8 mouse cellular contexts compared by ENCODE assay signal in the genomic region with DNA sequence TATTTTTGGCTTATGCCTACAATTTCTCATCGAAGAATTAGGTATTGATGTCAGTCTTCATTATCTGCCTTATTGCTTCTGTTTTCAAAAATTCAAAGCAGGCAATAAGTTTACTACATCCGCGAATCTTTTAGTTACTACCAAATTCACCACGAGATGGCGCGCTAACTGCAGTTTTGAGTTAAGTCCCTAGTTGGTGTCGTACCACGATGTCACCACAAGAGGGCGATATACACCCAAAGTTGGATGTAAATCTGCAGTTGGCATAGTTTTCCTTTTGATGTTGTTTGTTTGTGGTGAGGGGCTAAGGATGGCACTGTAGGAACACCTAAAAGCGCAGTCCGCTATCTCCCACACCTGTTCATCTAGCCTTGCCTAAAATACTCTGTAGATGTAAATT.
DNase-seq lines count a peak whose midpoint lies in the region; ATAC-seq and TF ChIP-seq lines count a peak whose summit lies in the region.

No protein-coding gene starts in this region.

- H3K27ac ChIP-seq in midbrain, embryonic 14.5 days (replicated peaks; ENCODE audit: low read depth, low read length) = no peak overlapping the region
- H3K27ac ChIP-seq in midbrain, embryonic 16.5 days (ENCODE audit: low read length) = no peak overlapping the region

- H3K4me3 ChIP-seq in midbrain, embryonic 14.5 days (replicated peaks; ENCODE audit: low read depth, low read length) = no peak overlapping the region
- H3K4me3 ChIP-seq in midbrain, embryonic 16.5 days (ENCODE audit: low read depth, low read length) = no peak overlapping the region
- no peak overlapping the region for H3K4me3 ChIP-seq in lung, adult 2 months (replicated peaks; ENCODE audit: extremely low read depth, low read depth, low read length)

- TF ChIP-seq CTCF in lung, adult 2 months (IDR thresholded peaks at IDR 0.05; ENCODE audit: insufficient read depth, low read length) = peak; percentile 60

- H3K4me2 ChIP-seq in midbrain, embryonic 14.5 days (ENCODE audit: low read length) = no peak overlapping the region
- no peak overlapping the region for H3K4me2 ChIP-seq in midbrain, embryonic 16.5 days (ENCODE audit: low read length)

- H3K36me3 ChIP-seq in midbrain, embryonic 14.5 days (ENCODE audit: control insufficient read depth, insufficient read depth, low read length) = no peaks in the 10 kb centered on the region
- H3K36me3 ChIP-seq in midbrain, embryonic 16.5 days (ENCODE audit: control insufficient read depth, insufficient read depth, low read length) = no peaks in the 10 kb centered on the region

- no peaks in the 10 kb centered on the region for H3K27me3 ChIP-seq in midbrain, embryonic 14.5 days (ENCODE audit: control insufficient read depth, insufficient read depth, low read length)
- no peaks in the 10 kb centered on the region for H3K27me3 ChIP-seq in midbrain, embryonic 16.5 days (ENCODE audit: control insufficient read depth, insufficient read depth, low read depth, low read length)

- no peak for TF ChIP-seq POLR2A in lung, adult 2 months (IDR thresholded peaks at IDR 0.05; ENCODE audit: borderline replicate concordance, extremely low read depth, low read depth, low read length)

- DNase-seq in midbrain, embryonic 14.5 days = peak; percentile 88
- DNase-seq in brain, adult 2 months (ENCODE audit: low read depth, low spot score) = peak; percentile 87
- DNase-seq in forelimb bud, embryonic 11.5 days (ENCODE audit: low read depth, low spot score) = peak; percentile 76
- peak; percentile 68 to 84 for DNase-seq in kidney, postnatal 36 days
- peak; percentile 54 for DNase-seq in lung, adult 2 months
- peak; percentile 80 for DNase-seq in right cerebral cortex, postnatal 14 days
- DNase-seq in urinary bladder, postnatal 36 days (ENCODE audit: low spot score in 2 of 2) = peak; percentile 46 to 62

- no peak for ATAC-seq in midbrain, embryonic 14.5 days (ENCODE audit: low FRiP score, low TSS enrichment)
- no peak for ATAC-seq in midbrain, embryonic 16.5 days

- H3K9ac ChIP-seq in midbrain, embryonic 14.5 days (replicated peaks; ENCODE audit: low read length) = no peak overlapping the region
- H3K9ac ChIP-seq in midbrain, embryonic 16.5 days (ENCODE audit: low read depth, low read length) = no peak overlapping the region

- H3K4me1 ChIP-seq in midbrain, embryonic 14.5 days (ENCODE audit: control insufficient read depth, insufficient read depth, low read length) = no peaks in the 10 kb centered on the region
- no peaks in the 10 kb centered on the region for H3K4me1 ChIP-seq in midbrain, embryonic 16.5 days (ENCODE audit: control insufficient read depth, insufficient read depth, low read length)
- no peaks in the 10 kb centered on the region for H3K4me1 ChIP-seq in lung, adult 2 months (ENCODE audit: control insufficient read depth, insufficient read depth, low read length)

- WGBS in midbrain, embryonic 14.5 days = 27% methylated on average over 11 of the region's 11 CpGs
- WGBS in midbrain, embryonic 16.5 days = 21% methylated on average over 11 of the region's 11 CpGs
- WGBS in lung, adult 2 months = 27% methylated on average over 11 of the region's 11 CpGs

- H3K9me3 ChIP-seq in midbrain, embryonic 14.5 days (ENCODE audit: control insufficient read depth, low read length) = no peaks in the 10 kb centered on the region
- no peaks in the 10 kb centered on the region for H3K9me3 ChIP-seq in midbrain, embryonic 16.5 days (replicated peaks; ENCODE audit: control insufficient read depth, low read length, poor library complexity, severe bottlenecking)
